Mouse (Mus musculus) monocyte, adult 2 months (primary cell): ENCODE data around the gene Erc1.
"Not testable (repeated sequence)": the region's sequence is repeated elsewhere in the genome, so short reads cannot be mapped to it uniquely, and the experiment has no call there.

Experiments
- DNase-seq, 2 experiments: peaks; one replicate each; pipeline ENCODE4 v3.0.0; 2022; ENCODE audit warnings: low spot score in 2 of 2, low read depth in 1 of 2

Erc1 gene

GRCm38 (mm10) chr6:119848034-119848695, at the start of gene Erc1:
Gene Erc1 (minus strand): TSS chr6:119848167.
- DNase-seq = peak; percentile 23 to 65

DNA sequence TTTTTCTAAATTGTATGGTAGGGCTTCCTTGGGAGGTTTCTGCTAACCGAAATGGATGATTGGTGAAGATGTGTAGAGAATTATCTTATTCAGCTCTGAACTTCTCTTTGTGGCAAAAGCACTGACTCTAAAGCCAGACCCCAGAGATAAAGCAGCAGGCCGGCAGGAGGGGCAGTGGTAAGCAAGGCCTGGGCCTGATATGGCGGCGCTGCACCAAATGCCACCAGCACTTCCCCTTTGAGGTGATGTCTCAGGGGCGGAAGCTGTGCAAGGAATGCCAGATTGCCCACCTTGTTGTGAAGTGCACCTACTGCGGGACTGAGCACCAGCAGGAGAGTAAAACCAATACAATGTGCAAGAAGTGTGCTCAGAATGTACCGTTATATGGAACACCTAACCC, 44.7 kb upstream of the Erc1 start:
- DNase-seq = no peak

DNA sequence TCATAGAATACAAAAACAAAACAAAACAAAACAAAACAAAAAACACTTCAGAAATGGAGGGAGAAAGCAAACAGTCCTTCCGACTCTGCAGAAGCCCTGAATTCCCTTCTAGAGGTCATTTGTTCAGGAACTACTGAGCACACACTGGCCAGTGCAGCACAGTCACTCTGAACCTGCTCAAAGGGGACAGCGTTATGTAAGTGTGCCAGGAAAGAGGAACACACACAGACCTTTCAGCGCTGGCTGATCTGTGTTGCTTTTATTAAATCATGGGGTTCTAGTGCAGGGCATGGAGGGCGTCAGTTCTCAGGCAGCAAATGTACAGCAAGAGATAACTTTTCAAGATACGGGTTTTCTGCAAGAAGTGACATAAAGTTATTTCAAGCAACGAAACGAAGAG, 35.2 kb upstream of the Erc1 start:
- no peak for DNase-seq

GRCm38 (mm10) chr6:119864341-119865034, 16.5 kb upstream of the Erc1 start:
- DNase-seq = no peak

GRCm38 (mm10) chr6:119861519-119861918, 13.6 kb upstream of the Erc1 start:
- DNase-seq = no peak

GRCm38 (mm10) chr6:119860236-119860635, 12.3 kb upstream of the Erc1 start:
- no peak for DNase-seq

DNA sequence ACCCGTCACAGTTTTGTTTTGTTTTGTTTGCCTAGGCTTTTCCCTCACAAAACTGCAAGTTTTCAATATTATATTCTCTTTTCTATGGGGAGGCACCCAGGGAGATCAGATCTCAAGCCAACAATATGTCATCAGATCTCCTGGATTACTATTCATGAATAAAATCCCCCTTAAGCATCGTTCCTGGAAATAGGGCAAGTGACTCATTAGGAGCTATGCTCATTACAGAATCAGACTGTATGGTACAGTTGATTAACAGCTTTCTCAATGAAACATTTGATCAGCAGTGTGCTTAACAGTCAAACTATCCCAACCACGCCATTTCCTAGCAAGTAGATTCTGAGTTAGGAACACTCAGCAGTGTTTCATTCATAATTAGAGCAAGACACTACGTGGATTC, 7.5 kb upstream of the Erc1 start:
- DNase-seq = no peak

GRCm38 (mm10) chr6:119854156-119854555, 6.2 kb upstream of the Erc1 start:
- DNase-seq = no peak

GRCm38 (mm10) chr6:119849858-119850257, 1.9 kb upstream of the Erc1 start:
- no peak for DNase-seq

- DNase-seq = no peak
Observed at GRCm38 (mm10) chr6:119849348-119849709, 1.4 kb upstream of the Erc1 start.

DNA sequence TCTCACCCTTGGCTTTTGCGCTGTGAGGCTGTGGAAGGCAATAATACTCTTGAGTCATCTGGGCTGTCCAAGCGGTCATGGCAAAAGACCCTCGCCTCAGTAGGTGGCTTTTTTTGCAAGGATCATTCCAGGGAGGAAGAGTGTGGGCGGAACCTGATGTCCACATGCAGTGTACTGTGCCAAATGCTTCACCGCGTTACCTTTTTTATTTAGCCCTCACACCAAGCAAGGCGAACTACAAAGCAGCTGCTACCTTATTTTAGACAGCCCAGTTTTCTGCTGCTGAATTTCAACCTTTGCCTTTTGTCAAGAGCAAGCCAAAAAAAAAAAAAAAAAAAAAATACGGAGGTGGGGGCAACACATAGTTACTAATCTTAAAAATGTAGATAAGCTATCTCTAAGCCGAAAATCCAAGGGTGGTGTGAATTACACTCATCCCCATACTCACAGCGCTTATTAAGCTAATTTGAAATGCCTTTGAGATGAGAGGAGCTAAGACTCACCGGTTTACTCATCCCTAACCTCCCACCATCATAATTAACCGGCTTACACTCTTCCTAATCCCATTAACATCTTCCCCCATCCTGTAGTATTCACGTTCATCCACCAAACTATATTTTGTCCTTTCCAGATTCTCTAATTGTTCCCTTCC, 855 bp upstream of the Erc1 start:
- DNase-seq = no peak

DNA sequence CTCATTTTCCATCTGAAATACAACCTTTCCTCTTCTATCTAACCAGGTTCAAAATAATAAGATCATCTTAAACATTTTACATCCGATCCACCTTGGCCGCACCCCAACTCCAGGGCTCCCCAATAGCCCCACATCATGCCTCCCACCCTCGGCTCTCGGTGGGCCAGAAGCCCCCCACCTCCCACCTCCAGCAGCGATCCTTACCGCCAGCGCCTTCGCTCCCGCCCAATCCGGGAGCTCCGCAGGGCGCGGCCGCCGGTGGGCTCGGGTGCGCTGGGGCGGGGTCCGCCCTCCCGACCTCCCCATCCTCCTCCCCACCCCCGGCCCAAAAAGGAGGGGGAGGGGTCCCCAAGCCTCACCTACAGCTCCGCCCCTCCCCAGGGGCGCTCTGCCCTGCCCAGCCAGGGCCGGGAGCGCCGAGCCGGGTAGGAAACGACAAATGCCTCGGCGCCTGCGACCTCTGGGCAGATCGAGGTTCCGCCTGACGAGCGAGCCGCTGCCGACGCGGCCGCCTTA, 391 bp downstream of the Erc1 start:
- DNase-seq = no peak

GRCm38 (mm10) chr6:119846751-119847517, 1.0 kb downstream of the Erc1 start:
- no peak for DNase-seq

DNA sequence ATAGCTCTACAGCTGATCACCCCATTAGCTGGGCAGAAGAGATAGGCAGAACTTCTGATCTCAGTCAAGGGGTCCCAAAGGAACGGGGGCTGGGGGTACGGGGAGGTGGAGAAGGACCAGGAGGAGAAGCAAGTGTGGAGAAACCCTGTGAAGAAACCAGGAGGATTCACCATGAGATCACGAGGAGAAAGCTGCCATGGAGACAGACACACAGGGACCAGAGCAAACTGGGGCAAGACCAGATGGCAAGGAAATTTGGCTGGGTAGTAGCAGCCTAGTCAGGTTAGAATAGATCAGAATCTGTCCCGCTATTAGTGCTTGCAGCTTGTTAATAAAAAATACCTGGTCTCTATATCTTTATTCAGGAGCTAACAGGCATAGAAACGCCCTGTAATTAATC, 18.0 kb downstream of the Erc1 start:
- no peak for DNase-seq

GRCm38 (mm10) chr6:119828165-119828564, 19.8 kb downstream of the Erc1 start:
- no peak for DNase-seq

DNA sequence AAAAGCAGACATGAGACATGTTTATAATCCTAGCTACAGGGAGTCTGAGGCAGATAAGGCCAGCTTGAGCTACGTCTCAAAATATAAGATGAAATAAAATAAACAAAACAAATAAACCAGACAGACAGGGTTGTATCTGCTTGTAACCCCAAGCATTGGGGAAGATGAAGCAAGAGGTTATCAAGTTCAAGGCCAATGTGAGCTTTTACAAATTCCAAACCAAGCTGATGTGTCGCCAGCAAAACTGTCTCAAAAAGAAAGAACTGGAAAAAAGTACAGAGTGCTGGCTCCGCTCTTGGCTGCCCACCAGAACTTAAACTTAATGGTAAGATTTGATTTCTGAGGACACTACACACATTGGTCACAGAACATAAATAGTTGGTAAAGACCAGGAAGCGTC, 21.3 kb downstream of the Erc1 start:
- DNase-seq = no peak

GRCm38 (mm10) chr6:119822216-119822615, 25.8 kb downstream of the Erc1 start:
- no peak for DNase-seq

DNA sequence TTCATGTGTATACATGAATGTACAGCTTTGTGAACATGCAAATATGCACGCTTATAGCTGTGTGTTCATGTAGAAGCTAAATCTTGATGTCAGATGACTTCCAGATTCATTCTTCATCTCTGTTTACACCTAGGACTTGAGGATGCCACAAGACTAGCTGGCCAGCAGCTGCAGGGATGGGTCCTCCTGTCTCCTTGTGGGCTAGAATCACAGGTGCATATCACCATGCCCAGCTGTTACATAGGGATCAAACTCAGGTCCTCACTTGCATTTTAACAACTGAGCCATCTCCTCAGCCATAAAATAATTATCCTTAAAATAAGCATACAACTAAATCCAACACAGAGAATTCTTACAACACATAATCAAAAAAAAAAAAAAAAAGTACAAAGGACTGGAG, 26.8 kb downstream of the Erc1 start:
- DNase-seq = no peak

GRCm38 (mm10) chr6:119818541-119818940, 29.4 kb downstream of the Erc1 start:
- DNase-seq = no peak

DNA sequence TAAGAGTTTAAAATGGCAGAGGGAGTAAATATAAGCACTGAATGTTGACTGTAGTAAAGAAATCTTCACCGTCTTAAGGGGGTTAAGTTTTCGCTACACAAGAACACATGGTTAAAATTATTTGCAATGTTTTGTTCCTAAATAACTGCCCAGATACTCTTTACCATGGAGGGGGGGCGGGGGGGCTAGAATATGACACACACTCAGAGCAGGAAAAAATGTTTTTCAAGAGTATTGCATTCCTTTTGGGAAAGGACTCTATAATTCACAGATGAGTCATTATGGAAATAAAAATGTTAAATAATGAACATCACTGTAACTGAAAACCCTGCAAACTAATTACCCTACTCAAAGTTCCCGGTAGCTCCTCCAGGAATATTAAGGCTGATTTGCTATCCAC, 32.5 kb downstream of the Erc1 start:
- DNase-seq = no peak

DNA sequence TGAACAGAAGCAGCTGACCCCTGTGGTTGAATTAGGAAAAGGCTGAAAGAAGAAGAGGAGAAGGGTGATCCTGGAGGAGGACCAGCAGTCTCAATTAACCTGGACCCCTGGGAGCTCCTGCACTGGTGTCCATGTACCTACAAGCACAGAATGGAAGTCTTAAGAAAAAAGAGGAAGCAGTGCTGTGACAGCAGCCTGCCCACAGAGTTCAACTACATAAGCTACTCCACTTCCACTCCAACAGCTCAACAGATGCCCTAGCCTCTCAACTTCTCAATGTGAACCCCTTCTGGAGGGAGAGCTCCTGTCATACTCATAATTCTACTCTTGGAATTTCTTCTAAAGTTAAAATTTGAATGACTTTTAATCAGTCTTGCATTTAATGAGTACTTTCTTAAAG, 34.9 kb downstream of the Erc1 start:
- not testable (repeated sequence) for DNase-seq
